Mouse (Mus musculus): ENCODE measurements around the gene Pagr1b. TPM values are rescaled to one million over a fixed set of nuclear protein-coding genes. Genes with fewer than 3 reads are reported as not detected.

Pagr1b gene
- total and polyA plus RNA-seq, 3 experiments = 0.30 to 6.6 TPM; not detected in 1

DNA sequence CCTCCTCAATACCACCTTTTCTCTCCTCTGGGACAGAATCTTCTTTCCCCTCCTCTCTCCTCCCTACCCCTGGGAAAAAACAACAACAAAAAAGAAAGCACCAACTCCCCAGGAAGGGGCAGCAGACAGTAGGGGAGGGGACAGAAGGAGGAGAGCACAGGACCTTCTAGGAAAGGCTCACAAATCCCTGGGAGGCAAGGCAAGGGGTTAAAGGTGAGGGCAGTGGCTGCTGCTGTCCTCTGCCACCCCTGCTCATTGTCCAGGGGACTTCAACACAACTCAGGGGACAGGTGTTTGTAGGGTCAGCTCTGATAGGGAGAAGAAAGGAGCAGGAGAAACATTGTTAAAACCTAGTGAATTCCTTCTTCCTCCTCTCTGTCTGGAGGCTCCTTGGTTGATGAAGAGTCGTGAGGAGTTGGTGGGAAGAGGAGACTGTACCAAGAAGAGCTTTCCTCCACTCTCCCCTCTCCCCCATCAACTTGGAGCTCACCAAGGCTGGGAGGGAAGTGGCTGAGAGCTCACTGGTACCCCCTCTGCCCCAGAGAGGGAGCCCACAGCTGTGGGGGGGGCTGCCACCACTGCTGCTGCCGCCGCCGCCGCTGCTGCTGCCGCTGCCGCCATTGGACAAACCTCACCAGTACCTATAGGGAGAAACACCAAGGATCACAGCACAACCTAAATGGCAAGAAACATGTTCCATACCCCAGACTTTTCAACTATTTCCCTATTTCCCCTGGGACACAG lies 6.4 kb upstream of the Pagr1b start:
- Histone ChIP-seq H3K4me1 (ENCODE audit: control insufficient read depth in 1 of 2, insufficient read depth in 2 of 2) (peaks cover 19 to 60% of the 10 kb centered on the region in 2 experiments), H3K27me3 (replicated peaks) (no peaks in the 10 kb centered on the region), H3K36me3 (replicated peaks in 1 of 2; ENCODE audit: control insufficient read depth in 1 of 2, insufficient read depth in 1 of 2, low read length in 1 of 2) (peaks cover 21 to 60% of the 10 kb centered on the region in 2 experiments), H3K9ac (ENCODE audit: insufficient read depth, low read depth) (no peak overlapping the region), H3K4me3 (replicated peaks in 1 of 3; ENCODE audit: low read depth in 2 of 3, low read length in 2 of 3, poor library complexity in 1 of 3) (peak overlapping the region in 1 of 3 experiments; percentile 78), H3K9me3 (replicated peaks; ENCODE audit: low read length) (no peaks in the 10 kb centered on the region), H3K79me2 (replicated peaks; ENCODE audit: control insufficient read depth, extremely low read depth, insufficient read depth, poor library complexity, severe bottlenecking) (peaks cover 22% of the 10 kb centered on the region), H3K4me2 (ENCODE audit: insufficient read depth, low read depth, poor library complexity, severe bottlenecking) (no peak overlapping the region), H3K27ac (ENCODE audit: insufficient read depth, low read depth) (no peak overlapping the region)
- in situ Hi-C loops (cut with MboI; ENCODE audit: low pct_ligation_motif_present, low pct_unique_long_range_greater_than_20kb, low sequenced_read_pairs) = loop anchor here (5.0 kb wide), 1 partner anchor 135 kb away; no protein-coding TSS in a partner anchor
- TF ChIP-seq POLR2AphosphoS2 (IDR thresholded peaks at IDR 0.05; ENCODE audit: low read depth, low read length) = 0 out of 2 replicates have a peak, but pooled peaks have one; percentile 32
- no peak for TF ChIP-seq POLR2A (IDR thresholded peaks at IDR 0.05; ENCODE audit: low read depth, low read length)
- dilution Hi-C loops (cut with MboI; ENCODE audit: extremely low pct_ligation_motif_present, extremely low pct_unique_long_range_greater_than_20kb, low sequenced_read_pairs) = no loop called here
- DNase-seq (ENCODE audit: extremely low read depth) = no peak

- dilution Hi-C loops (cut with MboI; ENCODE audit: extremely low pct_ligation_motif_present, extremely low pct_unique_long_range_greater_than_20kb, low sequenced_read_pairs) (no loop called here), in situ Hi-C loops (cut with MboI; ENCODE audit: low pct_ligation_motif_present, low pct_unique_long_range_greater_than_20kb, low sequenced_read_pairs) (loop anchor here (5.0 kb wide), 1 partner anchor 135 kb away; no protein-coding TSS in a partner anchor)
- Histone ChIP-seq H3K9me3 (replicated peaks; ENCODE audit: low read length) (no peaks in the 10 kb centered on the region), H3K27ac (ENCODE audit: insufficient read depth, low read depth) (no peak overlapping the region), H3K4me3 (replicated peaks in 1 of 3; ENCODE audit: low read depth in 2 of 3, low read length in 2 of 3, poor library complexity in 1 of 3) (no peak overlapping the region), H3K4me1 (ENCODE audit: control insufficient read depth in 1 of 2, insufficient read depth in 2 of 2) (peaks cover 19 to 63% of the 10 kb centered on the region in 2 experiments), H3K79me2 (replicated peaks; ENCODE audit: control insufficient read depth, extremely low read depth, insufficient read depth, poor library complexity, severe bottlenecking) (peaks cover 22% of the 10 kb centered on the region), H3K27me3 (replicated peaks) (no peaks in the 10 kb centered on the region), H3K9ac (ENCODE audit: insufficient read depth, low read depth) (no peak overlapping the region), H3K36me3 (replicated peaks in 1 of 2; ENCODE audit: control insufficient read depth in 1 of 2, insufficient read depth in 1 of 2, low read length in 1 of 2) (peaks cover 20 to 59% of the 10 kb centered on the region in 2 experiments), H3K4me2 (ENCODE audit: insufficient read depth, low read depth, poor library complexity, severe bottlenecking) (no peak overlapping the region)
- no peak for DNase-seq (ENCODE audit: extremely low read depth)
- TF ChIP-seq IRF4 (IDR thresholded peaks at IDR 0.05; ENCODE audit: low read depth, low read length) (no peak), ETS1 (conservative IDR thresholded peaks at IDR 0.05; ENCODE audit: low read depth, low read length) (no peak), POLR2AphosphoS2 (IDR thresholded peaks at IDR 0.05; ENCODE audit: low read depth, low read length) (peak; percentile 33), MXI1 (IDR thresholded peaks at IDR 0.05; ENCODE audit: low read depth, low read length) (no peak)
Observed at GRCm38 (mm10) chr7:127021563-127022527, 5.6 kb upstream of the Pagr1b start.

DNA sequence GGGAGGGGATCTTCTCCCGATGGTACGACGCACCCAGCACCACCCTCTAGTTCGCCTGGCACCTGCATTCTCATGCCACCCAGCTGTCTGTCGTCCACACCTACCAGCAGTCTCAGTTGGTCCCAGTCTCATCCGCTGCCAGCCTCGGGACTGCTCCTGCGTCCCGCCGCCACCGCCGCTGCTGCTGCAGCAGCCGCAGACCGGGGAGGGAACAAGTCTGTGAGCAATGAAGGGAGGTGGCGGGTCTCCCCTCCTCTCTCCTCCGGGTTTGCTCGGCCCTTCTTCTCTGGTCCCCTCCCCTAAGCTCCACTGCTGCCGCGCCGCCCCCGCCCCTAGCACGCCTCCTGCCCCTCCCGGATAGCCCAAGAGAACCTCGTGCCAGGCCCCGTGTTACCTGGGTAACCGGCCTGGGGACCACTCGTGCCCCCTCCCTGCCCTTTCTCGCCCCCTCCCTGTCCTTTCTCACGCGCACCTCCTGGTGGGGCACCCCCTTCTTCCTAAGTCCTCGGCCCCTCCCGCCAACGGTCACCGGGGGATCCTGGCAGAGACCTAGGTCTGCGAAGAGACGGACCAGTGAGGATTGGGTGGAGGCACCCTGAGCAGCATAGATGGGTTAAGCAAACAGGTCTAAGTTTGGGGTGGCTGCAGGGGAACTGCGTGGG lies 4.7 kb upstream of the Pagr1b start, which contains the start of the genes Gm42742 and Prrt2:
Gene Gm42742, minus strand, starts transcription at position 197 of the 662 bp plus-strand sequence.
Gene Prrt2, minus strand, starts transcription at position 311 of the 662 bp plus-strand sequence.
- dilution Hi-C loops (cut with MboI; ENCODE audit: extremely low pct_ligation_motif_present, extremely low pct_unique_long_range_greater_than_20kb, low sequenced_read_pairs) = no loop called here
- peaks cover 19 to 63% of the 10 kb centered on the region in 2 experiments for H3K4me1 ChIP-seq (ENCODE audit: control insufficient read depth in 1 of 2, insufficient read depth in 2 of 2)

More for the DNA sequence above, 4.7 kb upstream of the Pagr1b start, which contains the start of the genes Gm42742 and Prrt2:
- H3K4me2 ChIP-seq (ENCODE audit: insufficient read depth, low read depth, poor library complexity, severe bottlenecking) = no peak within 1 kb of the TSS
- no peaks in the 10 kb centered on the region for H3K27me3 ChIP-seq (replicated peaks)
- peaks cover 22% of the 10 kb centered on the region for H3K79me2 ChIP-seq (replicated peaks; ENCODE audit: control insufficient read depth, extremely low read depth, insufficient read depth, poor library complexity, severe bottlenecking)
- TF ChIP-seq POLR2AphosphoS2 (IDR thresholded peaks at IDR 0.05; ENCODE audit: low read depth, low read length) (peak; percentile 84), MAFK (IDR thresholded peaks at IDR 0.05; ENCODE audit: insufficient replicate concordance, low read length) (no peak), POLR2A (IDR thresholded peaks at IDR 0.05; ENCODE audit: low read depth, low read length) (peak; percentile 22)
- H3K36me3 ChIP-seq (replicated peaks in 1 of 2; ENCODE audit: control insufficient read depth in 1 of 2, insufficient read depth in 1 of 2, low read length in 1 of 2) = peaks cover 20 to 59% of the 10 kb centered on the region in 2 experiments
- no peak within 1 kb of the TSS for H3K4me3 ChIP-seq (replicated peaks in 1 of 3; ENCODE audit: low read depth in 2 of 3, low read length in 2 of 3, poor library complexity in 1 of 3)
- DNase-seq (ENCODE audit: extremely low read depth) = no peak
- no peaks in the 10 kb centered on the region for H3K9me3 ChIP-seq (replicated peaks; ENCODE audit: low read length)
- H3K9ac ChIP-seq (ENCODE audit: insufficient read depth, low read depth) = no peak within 1 kb of the TSS
- H3K27ac ChIP-seq (ENCODE audit: insufficient read depth, low read depth) = no peak within 1 kb of the TSS
- in situ Hi-C loops (cut with MboI; ENCODE audit: low pct_ligation_motif_present, low pct_unique_long_range_greater_than_20kb, low sequenced_read_pairs) = loop anchor here (5.0 kb wide), 1 partner anchor 134 kb away; no protein-coding TSS in a partner anchor

Measured in CH12.LX (cell line).